Mouse (Mus musculus): ENCODE measurements around the gene Tmed1. TPM values are rescaled to one million over a fixed set of nuclear protein-coding genes. Genes with fewer than 3 reads are reported as not detected.
"Not testable (repeated sequence)": the region's sequence is repeated elsewhere in the genome, so short reads cannot be mapped to it uniquely, and the experiment has no call there.

Gene Tmed1
- total RNA-seq (2021), result 10 to 100 TPM; 17.7 to 21.2 TPM
- long read RNA-seq, transcript Tmed1-201 (4 exons, 1,378 nt), result major isoform, 40 of 54 reads
- long read RNA-seq, partial matches to known transcripts, result 3 of 54 reads
- long read RNA-seq, other reads (novel, unspliced or antisense), result 3 of 54 reads

- DNase-seq (ENCODE audit: low spot score in 2 of 2), result peak; percentile 89 to 94
These were observed at the start of gene Tmed1 for GRCm38 (mm10) chr9:21509772-21510688. Gene Tmed1 (minus strand): TSS chr9:21510252.

- no peak for DNase-seq (ENCODE audit: low spot score in 2 of 2)
These were observed 49.1 kb upstream of the Tmed1 start for GRCm38 (mm10) chr9:21559151-21559550.

DNA sequence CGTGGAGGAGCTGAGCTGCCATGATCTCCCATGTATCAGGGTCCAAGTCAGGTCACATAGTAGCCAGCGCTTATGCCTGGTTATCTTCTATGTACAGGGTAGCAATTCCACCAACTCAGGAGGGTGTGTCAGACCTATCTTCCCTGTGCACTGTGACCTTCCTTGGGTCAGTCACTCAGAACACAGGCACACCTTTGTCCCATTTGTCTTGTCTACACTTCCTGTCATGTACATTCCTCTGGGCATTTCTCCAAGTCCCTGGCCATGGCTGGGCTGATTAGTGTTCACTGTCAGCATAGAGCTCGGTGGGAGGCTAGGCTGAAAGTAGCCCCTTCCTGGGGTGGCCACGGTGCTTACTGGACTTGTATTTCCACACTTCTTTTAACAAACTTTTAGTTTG is 48.3 kb upstream of the Tmed1 start:
- no peak for DNase-seq (ENCODE audit: low spot score in 2 of 2)

DNA sequence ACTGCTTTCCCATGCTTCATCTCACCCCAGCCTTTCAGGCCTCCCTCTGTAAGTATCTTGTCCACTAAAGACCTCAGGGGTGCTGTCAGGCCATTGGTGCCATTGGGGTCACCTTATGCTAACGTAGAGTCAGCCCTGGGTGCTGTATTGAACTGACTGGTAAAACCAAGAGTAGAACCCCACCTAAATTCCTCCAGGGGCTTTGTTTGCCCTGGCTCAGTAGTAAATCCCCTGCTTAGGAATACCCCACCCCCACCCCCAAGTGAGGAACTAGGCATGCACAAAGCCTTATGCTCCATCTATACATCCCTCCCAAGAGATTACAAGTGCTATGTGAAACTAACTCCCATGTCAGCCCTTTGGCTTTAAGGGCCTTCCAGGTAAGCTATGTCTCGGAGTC is 47.5 kb upstream of the Tmed1 start:
- no peak for DNase-seq (ENCODE audit: low spot score in 2 of 2)

DNA sequence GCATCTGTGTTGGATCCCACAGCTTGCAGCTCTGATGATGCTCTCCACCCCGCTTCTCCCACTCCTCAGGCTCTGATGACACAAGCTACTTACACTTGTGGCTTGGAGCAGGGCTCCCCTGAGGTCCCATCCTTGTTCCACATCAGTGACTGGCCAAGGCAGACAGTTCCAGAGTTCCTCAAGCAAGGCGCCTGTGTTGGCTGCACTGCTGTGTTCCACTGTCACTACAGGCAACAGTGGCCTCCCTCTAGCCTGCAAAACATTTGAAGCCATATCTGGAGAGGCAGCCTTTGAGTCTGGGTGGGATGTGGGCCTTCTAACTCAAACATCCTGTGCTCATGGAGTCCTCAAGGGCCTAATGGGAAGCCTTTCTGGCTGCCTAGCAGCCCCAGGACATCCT is 46.9 kb upstream of the Tmed1 start:
- DNase-seq (ENCODE audit: low spot score in 2 of 2), result no peak

DNA sequence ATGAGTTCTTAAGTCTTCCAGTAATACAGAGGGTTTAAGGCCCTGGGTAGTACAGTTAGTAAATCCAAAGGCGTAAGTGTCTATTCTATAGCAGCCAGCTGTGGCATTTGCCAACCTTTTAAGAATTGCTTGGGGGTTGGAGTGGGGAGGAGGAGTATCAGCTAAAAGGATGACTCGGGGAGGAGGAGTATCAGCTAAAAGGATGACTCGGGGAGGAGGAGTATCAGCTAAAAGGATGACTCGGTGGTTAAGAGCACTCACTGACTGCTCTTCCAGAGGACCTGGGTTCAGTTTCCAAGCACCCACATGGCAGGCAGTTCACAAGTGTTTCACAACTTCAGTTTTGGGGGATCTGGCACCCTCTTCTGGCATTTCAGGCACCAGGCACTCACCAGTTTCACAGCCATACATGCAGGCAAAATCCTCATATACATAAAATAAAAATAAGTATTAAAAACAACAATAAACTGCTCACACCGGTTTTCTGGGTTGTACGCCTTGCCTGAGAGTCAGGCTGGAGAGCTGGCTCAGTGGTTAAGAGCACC is 45.2 kb upstream of the Tmed1 start:
- no peak for DNase-seq (ENCODE audit: low spot score in 2 of 2)

- no peak for DNase-seq (ENCODE audit: low spot score in 2 of 2)
These were observed 43.7 kb upstream of the Tmed1 start for GRCm38 (mm10) chr9:21553607-21554273.

DNA sequence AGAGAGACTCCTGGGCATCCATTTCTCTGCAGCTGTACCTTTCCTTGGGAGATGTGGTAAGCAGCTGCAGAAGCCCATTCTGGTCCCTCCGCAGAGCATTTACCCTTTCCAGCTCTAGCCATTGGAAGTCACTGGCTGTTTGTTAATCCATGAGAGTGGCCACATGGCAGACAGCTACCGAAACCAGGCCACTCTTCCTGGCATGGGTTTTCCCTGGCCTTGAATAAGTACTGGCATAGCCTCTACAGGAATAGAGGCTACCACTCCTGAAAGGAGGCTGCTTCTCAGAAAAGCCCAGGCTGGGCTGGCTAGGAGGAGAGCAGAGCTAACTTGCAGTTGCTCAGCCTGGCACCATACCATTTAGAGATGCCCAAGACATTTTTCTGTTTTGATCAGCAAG is 41.0 kb upstream of the Tmed1 start:
- DNase-seq (ENCODE audit: low spot score in 2 of 2), result no peak

GRCm38 (mm10) chr9:21547075-21547941 is 37.3 kb upstream of the Tmed1 start:
- peak in 1 of 2 experiments; percentile 66 for DNase-seq (ENCODE audit: low spot score in 2 of 2)

DNA sequence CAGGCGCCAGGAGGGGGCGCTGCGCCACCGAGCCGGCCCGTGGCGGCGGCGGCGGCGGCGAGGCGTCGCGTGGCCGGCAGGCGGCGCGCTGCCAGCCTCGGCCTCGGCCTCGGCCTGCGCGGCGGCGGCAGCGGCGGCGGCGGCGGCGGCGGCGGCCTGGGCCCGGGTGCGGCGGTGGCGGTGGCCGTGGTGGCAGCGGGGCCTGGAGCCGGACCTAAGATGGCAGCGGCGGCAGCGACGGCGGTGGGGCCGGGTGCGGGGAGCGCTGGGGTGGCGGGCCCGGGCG is 36.7 kb upstream of the Tmed1 start, which contains the start of gene Carm1:
Gene Carm1, plus strand, starts transcription at position 106 of the 286 bp plus-strand sequence.
- no peak for DNase-seq (ENCODE audit: low spot score in 2 of 2)

- peak; percentile 99 to 100 for DNase-seq (ENCODE audit: low spot score in 2 of 2)
These were observed 36.1 kb upstream of the Tmed1 start for GRCm38 (mm10) chr9:21545916-21546788.

- no peak for DNase-seq (ENCODE audit: low spot score in 2 of 2)
These were observed 35.4 kb upstream of the Tmed1 start for GRCm38 (mm10) chr9:21545351-21545915.

GRCm38 (mm10) chr9:21542001-21542400 is 31.9 kb upstream of the Tmed1 start:
- not testable (repeated sequence) for DNase-seq (ENCODE audit: low spot score in 2 of 2)

- DNase-seq (ENCODE audit: low spot score in 2 of 2), result no peak
These were observed 30.1 kb upstream of the Tmed1 start for GRCm38 (mm10) chr9:21539981-21540753.

- DNase-seq (ENCODE audit: low spot score in 2 of 2), result no peak
These were observed 27.0 kb upstream of the Tmed1 start for GRCm38 (mm10) chr9:21537009-21537408.

- DNase-seq (ENCODE audit: low spot score in 2 of 2), result no peak
These were observed 26.4 kb upstream of the Tmed1 start for GRCm38 (mm10) chr9:21536501-21536900.

DNA sequence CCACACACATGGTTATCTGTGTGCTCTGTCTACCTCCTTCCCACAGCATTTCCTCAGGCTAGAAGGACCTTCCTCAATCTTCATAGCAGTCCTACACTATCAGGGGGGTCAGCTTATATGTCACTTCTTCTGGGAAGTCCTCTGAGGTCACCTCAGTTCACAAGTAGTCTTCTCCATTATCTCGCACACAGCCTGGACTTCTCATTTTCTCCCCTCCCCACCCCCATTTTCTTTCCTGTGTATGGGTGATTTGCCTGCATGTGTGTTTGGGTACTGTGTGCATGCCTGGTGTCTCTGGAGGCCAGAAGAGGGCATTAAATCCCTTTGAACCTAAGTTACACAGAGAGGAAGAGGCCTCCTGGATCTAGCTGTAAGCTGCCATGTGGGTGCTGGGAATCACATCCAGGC is 17.9 kb upstream of the Tmed1 start:
- DNase-seq (ENCODE audit: low spot score in 2 of 2), result no peak

DNA sequence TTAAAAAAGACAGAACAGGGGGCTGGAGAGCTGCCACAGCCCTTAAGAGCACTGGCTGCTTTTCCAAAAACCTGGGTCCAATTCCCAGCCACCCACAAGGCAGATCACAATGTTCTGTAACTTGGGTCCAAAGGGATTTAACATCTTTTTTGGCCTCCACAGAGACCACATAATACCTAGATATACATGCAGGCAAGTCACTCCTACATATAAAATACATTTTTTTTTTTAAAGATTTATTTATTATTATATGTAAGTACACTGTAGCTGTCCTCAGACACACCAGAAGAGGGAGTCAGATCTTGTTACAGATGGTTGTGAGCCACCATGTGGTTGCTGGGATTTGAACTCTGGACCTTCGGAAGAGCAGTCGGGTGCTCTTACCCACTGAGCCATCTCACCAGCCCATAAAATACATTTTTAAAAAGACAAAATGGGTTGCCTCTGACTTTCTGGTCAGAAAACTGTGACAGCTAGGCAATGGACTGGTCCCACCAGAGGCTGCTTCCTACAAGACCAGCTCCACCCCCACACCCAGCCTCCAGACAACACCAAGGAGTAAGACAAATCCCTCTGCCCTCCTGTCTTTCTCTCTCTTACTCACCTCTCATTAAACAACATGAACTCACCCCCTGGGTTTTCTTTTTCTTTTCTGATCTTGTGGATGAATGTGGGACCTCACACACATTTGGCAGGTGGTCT is 17.2 kb upstream of the Tmed1 start:
- no peak for DNase-seq (ENCODE audit: low spot score in 2 of 2)

Measured in layer of hippocampus, postnatal 10 days (tissue).